14 mouse cellular contexts compared by ENCODE assay signal in genomic region chr3:86759834-86760233, GRCm38 (mm10).
DNase-seq lines count a peak whose midpoint lies in the region; ATAC-seq lines count a peak whose summit lies in the region.
"Had no signal": no experiment of that assay in that cellular context is flagged by ENCODE, and none has a peak within 500 bp of the region (broad histone marks: within the 10 kb centered on the region; RNA-seq: fewer than 3 reads in every experiment).

No protein-coding gene starts in this region.

- intact Hi-C loops in heart, postnatal 36 days (cut with DNase I), result loop anchor here (5.0 to 10.0 kb wide), 3 partner anchors 213 to 493 kb away; partner anchors contain the start of gene Mab21l2

- no peaks in the 10 kb centered on the region for H3K36me3 ChIP-seq in heart, embryonic 10.5 days
- H3K36me3 ChIP-seq in hindbrain, embryonic 15.5 days, result no peaks in the 10 kb centered on the region
- 0 out of 2 replicates have a peak, but pooled peaks cover 3% of the 10 kb centered on the region for H3K36me3 ChIP-seq in midbrain, embryonic 10.5 days
- H3K36me3 ChIP-seq: G1E had no signal

- DNase-seq in heart, embryonic 10.5 days (ENCODE audit: low spot score), result no peak
- DNase-seq in heart, postnatal 36 days, result no peak
- DNase-seq in midbrain, embryonic 10.5 days (ENCODE audit: low spot score), result no peak
- peak; percentile 62 for DNase-seq in retina, postnatal 1 day
- DNase-seq in adipocyte (ENCODE audit: low spot score), result no peak
- DNase-seq in layer of hippocampus, adult 18-20 months (ENCODE audit: low spot score in 2 of 2), result no peak
- DNase-seq in adrenal gland, adult 2 months, result no peak
- DNase-seq: cerebellum, adult 8-10 months; kidney, adult 2 months; liver, postnatal 0 days; right cerebral cortex, postnatal 4 days had no signal

- H3K4me1 ChIP-seq in heart, embryonic 10.5 days, result peaks cover 7% of the 10 kb centered on the region; the same call in 1 of the 2 replicates
- peaks cover 9% of the 10 kb centered on the region; the same call in 1 of the 2 replicates for H3K4me1 ChIP-seq in hindbrain, embryonic 15.5 days (replicated peaks)
- peaks cover 35% of the 10 kb centered on the region for H3K4me1 ChIP-seq in midbrain, embryonic 10.5 days

- no peaks in the 10 kb centered on the region for H3K9me3 ChIP-seq in heart, embryonic 10.5 days
- no peaks in the 10 kb centered on the region for H3K9me3 ChIP-seq in hindbrain, embryonic 15.5 days
- no peaks in the 10 kb centered on the region for H3K9me3 ChIP-seq in midbrain, embryonic 10.5 days (replicated peaks)
- H3K9me3 ChIP-seq: G1E had no signal

- no peaks in the 10 kb centered on the region for H3K27me3 ChIP-seq in heart, embryonic 10.5 days (ENCODE audit: insufficient read depth, poor library complexity, severe bottlenecking)
- no peaks in the 10 kb centered on the region for H3K27me3 ChIP-seq in hindbrain, embryonic 15.5 days
- H3K27me3 ChIP-seq in midbrain, embryonic 10.5 days (ENCODE audit: low read depth, poor library complexity, severe bottlenecking), result peaks cover 3% of the 10 kb centered on the region; the same call in 1 of the 2 replicates
- H3K27me3 ChIP-seq: megakaryocyte, embryonic 14.5 days had no signal

- peak overlapping the region; percentile 59; the same call in 1 of the 2 replicates for H3K27ac ChIP-seq in heart, embryonic 10.5 days
- peak overlapping the region; percentile 64 for H3K27ac ChIP-seq in hindbrain, embryonic 15.5 days (replicated peaks)
- peak overlapping the region; percentile 81 for H3K27ac ChIP-seq in midbrain, embryonic 10.5 days (replicated peaks)

- ATAC-seq in hindbrain, embryonic 15.5 days (ENCODE audit: low FRiP score, low read depth), result no peak
- ATAC-seq: liver, postnatal 0 days had no signal

- no peak overlapping the region for H3K4me3 ChIP-seq in heart, embryonic 10.5 days
- no peak overlapping the region for H3K4me3 ChIP-seq in hindbrain, embryonic 15.5 days
- peak overlapping the region; percentile 33 for H3K4me3 ChIP-seq in midbrain, embryonic 10.5 days
- H3K4me3 ChIP-seq: megakaryocyte, embryonic 14.5 days had no signal

- 46% methylated on average over 8 of the region's 8 CpGs for WGBS in heart, embryonic 10.5 days
- WGBS in hindbrain, embryonic 15.5 days, result 40% methylated on average over 8 of the region's 8 CpGs
- 32% methylated on average over 8 of the region's 8 CpGs for WGBS in midbrain, embryonic 10.5 days

- peak overlapping the region; percentile 27; the same call in 1 of the 2 replicates for H3K9ac ChIP-seq in hindbrain, embryonic 15.5 days
- H3K9ac ChIP-seq: liver, postnatal 0 days had no signal

- peak overlapping the region; percentile 37 for H3K4me2 ChIP-seq in hindbrain, embryonic 15.5 days
